Mouse (Mus musculus) ES-CJ7 (cell line): ENCODE results near the gene Hils1.

Source experiments
- DNase-seq: peaks from one replicate; pipeline ENCODE4 v3.0.0; 2011; ENCODE audit warnings: low read depth, low spot score

Gene Hils1

DNA sequence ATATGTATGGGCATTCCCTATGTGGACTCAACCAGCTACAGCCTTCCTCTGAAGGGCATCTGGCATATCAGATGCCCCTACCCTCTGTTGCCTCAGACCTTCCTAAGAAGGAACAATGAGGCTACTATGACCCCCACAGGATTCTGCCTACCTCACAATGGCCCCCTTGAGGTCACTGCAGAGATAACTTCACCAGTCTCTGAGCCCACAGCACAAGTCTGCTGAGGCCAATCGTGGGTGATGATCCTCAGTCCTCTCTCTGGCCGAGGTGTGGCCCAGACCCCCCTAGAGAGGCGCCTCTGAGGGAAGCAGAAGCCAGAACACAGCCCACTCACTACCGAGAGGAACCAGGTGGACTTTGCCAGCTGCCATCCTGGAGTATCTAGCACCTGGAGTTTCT lies at the start of gene Hils1:
Hils1 (plus strand) TSS at position 175 of the 400 bp plus-strand sequence.
- peak; percentile 53 for DNase-seq

DNA sequence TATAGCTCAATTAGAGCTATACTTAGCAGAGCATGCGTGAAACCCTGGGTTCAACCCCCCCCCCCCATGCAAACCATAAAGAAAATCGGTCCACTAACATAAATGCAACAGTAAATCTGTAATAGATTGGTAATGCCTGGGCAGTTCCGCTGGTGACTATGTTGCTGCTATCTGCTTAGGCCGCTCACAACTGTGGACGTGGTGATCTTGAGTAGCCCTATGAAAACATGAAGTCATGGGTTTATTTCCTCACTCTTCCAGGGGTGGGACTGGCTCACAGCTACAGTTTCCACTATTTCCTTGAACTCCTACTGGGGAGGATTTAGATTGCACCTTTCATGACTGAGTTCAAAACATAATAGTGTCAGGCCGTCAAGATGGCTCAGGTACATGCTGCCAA lies 49.7 kb upstream of the Hils1 start:
- no peak for DNase-seq

DNA sequence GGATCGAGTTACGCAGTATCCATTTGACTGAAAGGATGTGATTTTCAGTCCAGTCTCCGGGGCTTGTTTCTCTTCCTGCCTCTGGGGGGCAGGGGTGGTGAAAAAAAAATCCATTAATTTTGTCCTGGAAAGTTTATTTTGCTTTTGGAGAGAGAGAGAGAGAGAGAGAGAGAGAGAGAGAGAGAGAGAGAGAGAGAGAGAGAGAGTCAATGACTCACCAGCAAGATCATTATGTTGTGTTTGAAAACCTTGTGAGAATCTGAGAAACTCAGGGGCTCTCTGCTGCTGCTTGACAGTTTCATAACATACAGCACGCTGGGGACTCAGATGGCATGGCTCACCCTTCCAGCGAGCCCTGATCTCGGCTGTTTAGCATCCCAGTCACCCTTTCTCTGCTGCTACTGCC lies 46.4 kb upstream of the Hils1 start:
- no peak for DNase-seq

DNA sequence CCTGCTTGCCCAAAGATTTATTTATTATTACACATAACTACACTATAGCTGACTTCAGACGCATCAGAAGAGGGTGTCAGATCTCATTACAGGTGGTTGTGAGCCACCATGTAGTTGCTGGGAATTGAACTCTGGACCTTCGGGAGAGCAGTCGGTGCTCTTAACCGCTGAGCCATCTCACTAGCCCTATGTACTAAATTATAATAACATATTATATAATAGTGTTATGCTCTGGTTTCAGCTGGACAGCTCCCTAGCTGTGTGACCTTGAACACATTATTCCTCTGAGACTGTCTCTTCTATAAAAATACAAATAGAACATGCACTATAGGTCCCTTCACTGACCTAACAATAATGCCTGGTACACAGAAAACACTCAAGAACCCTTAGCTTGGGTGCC lies 42.4 kb upstream of the Hils1 start:
- no peak for DNase-seq

DNA sequence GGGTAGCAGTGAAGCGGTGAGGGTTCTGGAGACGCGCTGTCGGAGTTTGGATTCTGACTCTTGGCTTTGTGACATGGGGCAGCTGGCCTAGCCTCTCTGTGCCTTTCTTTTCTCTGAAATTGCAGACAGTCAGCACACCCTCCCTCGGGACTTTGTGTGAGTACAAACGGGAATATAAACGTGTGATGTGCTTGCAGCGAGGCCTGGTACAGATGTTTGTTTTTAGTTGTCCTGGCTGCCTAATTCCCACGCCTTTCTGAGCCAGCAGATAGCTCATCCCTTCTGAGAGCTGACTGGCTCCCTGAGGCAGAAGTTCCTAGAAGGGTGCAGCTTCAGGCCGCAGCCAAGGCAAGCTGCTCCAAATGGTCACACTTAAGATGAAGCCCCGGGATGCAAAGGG lies 41.0 kb upstream of the Hils1 start:
- no peak for DNase-seq

DNA sequence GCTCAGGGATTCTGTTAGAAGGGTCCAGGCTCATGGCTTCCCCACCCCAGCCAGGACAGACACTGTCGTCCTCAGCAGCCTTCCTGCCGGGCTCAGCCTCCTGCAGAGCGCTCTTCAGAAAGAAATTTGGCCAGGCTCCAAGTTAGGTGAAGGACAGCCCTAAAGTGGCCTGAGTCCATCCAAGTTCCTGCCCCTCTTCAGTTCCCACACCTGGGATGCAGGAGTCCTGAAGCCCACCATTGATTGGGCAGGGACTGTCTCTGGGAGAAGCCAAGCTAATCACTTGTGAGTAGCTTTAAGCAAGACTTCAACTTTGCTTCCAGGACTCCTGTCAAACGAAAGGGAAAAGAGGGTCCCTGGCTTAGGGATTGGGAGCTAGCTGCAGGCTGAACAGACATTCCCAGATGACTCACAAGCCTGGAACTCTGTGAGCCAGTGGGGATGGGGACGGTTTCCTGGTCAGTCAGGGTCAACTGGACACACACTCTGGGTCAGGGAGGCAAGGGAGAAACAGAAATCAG lies 39.6 kb upstream of the Hils1 start:
- DNase-seq, result no peak

DNA sequence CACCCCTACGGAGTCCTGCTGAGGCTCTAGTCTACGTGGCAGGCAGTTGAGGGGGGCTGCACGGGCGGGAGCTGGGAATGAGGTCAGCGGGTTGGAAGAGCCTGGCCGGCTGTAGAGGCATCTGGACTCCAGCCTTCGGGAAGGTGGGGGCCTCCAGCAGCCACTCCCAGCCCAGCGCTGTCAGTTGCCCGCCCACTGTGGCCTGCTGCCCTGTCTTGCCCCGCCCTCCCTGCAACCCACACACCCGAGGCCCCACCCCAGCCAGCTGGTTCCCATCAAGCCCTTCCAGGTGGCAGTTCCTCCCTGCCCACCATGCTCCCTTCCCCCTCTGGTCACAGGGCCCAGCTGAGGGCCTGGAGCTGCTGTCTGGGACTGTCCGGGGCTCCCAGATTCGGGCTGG lies 38.6 kb upstream of the Hils1 start:
- no peak for DNase-seq

DNA sequence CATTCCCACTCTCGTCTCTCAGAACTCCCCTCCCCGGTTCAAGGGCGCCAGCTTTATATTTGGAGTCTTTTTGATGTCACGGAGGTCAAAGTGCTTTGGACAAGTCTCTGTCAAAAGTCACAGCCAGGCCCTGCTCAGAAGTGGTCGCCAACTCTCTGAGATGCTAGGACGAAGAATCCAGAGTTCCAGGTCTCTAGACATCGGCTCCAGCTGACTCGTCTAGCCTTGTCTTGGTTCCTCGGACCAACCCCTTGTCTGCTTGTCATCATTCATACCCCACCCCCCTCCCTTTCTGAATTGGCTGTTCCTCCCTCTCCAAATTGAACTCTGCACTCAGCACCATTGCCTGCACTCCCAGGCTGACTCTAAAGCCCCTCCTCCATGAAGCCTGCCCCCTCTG lies 37.8 kb upstream of the Hils1 start:
- no peak for DNase-seq

DNA sequence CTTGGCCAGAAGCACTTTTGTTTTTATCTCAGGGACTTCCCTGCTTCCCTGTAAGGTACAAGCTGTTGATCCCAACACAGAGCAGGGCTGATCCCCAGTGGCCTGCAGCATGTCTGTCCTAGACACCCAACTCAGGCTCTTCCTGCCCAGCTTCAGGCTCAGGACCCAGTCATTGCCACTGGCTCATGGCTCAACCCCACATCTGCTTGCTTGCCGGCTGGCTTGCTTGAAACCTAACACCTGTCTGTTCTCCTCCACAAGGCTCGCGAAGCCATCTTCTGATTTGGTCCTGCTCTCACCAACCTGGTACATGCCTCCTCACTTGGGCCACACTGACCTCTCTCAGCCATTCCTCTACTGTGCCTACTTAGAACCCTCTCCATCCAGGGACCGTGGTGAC lies 37.2 kb upstream of the Hils1 start:
- DNase-seq, result no peak

DNA sequence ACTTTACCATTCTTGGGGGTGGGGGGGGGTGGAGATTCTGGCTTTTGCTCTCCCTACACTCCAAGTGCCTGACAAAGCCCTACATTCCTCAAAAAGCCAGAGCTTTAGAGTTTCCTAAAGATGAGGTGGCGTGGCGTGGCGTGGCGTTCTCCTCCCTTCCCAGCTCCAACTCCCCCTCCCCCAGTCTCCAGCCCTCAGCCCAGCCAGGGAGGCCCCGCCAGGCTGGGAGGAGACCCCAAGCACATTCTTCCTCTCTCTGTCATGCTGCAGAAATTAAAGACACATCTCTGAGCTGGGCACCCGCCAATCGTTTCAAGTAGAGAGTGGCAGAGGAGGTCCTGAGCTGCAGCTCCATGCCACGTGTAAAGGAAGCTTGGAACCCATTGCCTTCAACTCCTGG lies 33.8 kb upstream of the Hils1 start:
- no peak for DNase-seq

DNA sequence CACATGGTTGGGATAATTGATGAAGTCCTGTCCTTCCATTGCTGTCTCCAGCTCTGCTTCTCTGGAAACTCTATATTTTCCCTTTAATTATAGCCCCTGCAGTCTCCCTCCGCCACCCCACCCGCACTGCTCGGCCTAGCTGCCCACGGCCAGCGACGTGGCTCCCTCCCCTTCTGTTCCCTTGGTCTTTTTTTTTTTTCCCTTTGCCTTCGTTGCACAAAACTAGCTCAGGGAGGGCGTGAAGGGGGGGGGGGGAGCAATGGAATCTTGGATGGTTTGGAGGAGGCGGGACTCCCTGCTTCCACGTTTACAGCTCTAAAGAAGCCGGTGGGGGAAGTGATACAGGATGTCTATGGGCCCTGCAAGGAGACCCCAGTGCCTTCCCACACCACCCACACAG lies 32.9 kb upstream of the Hils1 start:
- no peak for DNase-seq

DNA sequence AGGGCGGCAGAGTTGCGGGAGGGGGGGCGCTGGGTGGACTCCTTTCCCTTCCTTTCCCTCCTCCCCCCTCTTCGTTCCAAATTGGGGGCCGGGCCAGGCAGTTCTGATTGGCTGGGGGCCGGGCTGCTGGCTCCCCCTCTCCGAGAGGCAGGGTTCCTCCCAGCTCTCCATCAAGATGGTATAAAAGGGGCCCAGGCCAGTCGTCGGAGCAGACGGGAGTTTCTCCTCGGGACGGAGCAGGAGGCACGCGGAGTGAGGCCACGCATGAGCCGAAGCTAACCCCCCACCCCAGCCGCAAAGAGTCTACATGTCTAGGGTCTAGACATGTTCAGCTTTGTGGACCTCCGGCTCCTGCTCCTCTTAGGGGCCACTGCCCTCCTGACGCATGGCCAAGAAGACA lies 31.3 kb upstream of the Hils1 start, which contains the start of gene Col1a1:
Col1a1 (plus strand) TSS at position 180 of the 400 bp plus-strand sequence.
- DNase-seq, result no peak

DNA sequence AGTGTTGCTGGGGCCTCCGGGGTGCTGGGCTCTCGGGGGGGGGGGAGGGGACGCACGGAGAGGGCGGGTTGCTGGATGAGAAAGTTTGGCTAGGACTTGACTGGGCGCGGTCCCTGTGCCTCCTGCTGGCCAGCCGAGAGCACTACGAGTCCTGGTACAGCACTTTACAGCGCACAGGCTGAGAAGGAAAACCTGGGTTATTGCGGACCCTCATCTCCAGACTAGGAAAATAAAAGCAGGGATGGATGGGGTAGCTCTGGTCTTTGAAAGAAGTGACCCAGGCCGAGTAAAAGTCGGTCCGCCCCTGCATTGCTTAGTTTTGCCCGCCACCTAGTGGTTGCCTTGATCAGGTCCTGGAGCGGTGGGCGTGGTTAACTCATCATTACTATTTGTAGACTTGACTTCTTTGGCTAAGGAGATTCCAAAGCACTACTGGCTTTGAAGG lies 30.5 kb upstream of the Hils1 start:
- DNase-seq, result peak; percentile 89

DNA sequence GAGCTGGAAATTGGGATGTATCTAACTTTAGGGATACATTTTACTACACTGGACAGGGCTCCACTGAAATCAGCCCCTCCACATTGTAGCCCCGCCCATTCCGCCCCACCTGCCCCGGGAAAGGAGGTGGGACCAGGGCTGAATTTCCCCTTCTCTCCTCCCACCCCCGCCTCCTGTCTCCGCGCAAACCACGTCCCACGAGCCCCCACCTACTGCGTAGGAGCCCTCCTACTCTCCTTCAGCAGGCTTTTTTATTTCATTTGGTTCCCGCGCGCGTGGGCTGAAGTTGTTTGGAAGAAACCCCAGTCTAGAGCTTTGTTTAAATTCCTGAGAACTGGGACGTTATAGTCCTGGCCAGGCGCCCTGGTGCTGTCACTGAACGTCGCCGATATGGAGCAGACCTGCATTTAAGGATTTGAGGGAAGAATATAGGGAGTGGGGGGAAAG lies 30.0 kb upstream of the Hils1 start:
- no peak for DNase-seq

DNA sequence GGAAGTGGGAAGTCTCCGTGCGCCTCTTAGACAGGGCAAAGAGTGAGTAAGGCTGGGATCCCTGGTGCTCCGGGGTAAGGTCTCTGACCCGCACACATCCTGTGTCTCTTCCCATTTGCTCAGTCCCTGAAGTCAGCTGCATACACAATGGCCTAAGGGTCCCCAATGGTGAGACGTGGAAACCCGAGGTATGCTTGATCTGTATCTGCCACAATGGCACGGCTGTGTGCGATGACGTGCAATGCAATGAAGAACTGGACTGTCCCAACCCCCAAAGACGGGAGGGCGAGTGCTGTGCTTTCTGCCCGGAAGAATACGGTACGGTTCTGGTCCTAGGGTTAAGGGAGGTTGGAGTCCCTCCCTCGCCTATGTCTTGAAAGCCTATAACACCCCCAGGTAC lies 29.6 kb upstream of the Hils1 start:
- no peak for DNase-seq

DNA sequence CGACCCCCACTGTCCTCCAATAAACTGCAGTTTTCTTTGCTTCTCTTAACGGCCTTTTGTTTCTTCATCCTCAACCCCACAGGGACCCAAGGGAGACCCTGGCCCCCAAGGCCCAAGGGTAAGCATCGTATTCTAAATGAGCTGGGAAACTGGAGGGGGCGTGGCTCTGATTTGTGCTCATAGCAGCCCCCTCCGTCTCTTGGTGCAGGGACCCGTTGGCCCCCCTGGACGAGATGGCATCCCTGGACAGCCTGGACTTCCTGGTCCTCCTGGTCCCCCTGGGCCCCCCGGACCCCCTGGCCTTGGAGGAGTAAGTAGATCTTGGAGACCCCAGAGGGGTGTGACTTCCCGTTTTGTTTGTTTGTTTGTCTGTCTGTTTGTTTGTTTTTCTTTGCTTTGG lies 29.1 kb upstream of the Hils1 start:
- DNase-seq, result no peak

DNA sequence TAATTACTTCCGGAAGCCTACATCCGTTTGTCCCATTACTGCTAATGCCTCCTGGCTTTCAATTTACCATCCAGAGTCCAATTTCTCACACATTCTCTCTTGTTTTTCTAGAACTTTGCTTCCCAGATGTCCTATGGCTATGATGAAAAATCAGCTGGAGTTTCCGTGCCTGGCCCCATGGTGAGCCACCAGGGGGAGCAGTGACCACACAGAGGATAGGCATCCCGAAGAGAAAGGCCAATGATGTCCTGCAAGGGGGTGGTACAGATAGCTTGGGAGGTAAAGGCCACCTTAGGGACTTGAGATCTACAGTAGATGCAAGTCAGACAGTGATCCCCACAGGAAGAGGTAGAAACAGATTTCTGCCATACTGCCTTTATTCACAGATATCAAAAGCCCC lies 28.1 kb upstream of the Hils1 start:
- peak; percentile 56 for DNase-seq

DNA sequence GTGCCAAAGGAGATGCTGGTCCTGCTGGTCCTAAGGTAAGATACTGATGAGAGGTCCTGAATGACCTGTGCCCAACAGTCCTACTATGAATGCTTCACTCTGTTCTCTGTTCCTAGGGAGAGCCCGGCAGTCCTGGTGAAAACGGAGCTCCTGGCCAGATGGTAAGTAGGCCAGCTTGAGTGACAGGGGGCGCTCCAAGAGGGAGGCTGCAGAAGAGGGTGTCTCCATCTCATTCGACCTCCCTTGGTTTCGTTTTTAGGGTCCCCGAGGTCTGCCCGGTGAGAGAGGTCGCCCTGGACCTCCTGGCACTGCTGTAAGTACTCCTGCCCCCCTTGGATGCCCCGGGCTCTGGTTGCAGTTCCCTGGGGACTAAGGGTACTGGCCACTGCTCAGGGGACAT lies 26.3 kb upstream of the Hils1 start:
- DNase-seq, result no peak

DNA sequence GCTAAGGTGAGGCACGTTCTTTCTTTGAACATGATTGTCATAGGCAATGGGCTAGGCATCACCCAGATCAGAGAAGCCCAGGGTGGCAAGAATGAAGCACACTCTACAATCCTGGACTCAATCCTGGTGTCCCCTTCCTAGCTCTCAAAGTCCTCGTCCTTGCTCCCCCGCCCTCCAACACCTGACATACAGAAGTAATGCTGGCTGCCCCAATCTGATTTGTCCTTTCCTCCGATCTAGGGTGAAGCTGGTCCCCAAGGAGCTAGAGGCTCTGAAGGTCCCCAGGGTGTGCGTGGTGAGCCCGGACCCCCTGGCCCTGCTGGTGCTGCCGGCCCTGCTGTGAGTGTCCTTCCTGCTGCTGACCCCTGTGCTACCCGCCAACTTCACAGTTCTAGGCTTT lies 25.6 kb upstream of the Hils1 start:
- no peak for DNase-seq

DNA sequence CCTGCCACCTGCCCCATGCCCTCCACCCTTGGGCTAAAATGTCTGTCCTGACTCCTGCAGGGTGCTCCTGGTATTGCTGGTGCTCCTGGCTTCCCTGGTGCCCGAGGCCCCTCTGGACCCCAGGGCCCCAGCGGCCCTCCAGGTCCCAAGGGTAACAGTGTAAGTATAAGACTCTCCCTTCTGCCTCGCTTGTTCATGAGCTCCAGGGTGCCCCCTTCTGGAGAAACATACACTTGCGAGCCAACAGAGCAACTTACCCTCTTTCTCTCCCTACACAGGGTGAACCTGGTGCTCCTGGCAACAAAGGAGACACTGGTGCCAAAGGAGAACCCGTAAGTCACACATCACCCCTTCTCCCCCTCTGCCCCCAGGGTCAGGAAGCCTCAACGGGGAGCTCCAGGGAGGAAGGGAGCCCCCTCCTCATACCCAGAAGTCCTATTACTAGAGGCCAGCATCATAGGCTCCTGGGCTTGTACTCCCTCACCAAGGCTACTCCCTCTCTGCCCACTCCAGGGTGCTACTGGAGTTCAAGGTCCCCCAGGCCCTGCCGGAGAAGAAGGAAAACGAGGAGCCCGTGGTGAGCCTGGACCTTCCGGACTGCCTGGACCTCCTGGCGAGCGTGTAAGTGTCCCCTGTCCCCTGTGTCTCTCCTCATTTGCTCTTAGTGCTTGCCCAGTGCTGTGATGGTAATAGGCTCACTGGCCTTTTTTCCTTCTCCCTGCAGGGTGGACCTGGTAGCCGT lies 24.9 kb upstream of the Hils1 start:
- peak; percentile 64 for DNase-seq

DNA sequence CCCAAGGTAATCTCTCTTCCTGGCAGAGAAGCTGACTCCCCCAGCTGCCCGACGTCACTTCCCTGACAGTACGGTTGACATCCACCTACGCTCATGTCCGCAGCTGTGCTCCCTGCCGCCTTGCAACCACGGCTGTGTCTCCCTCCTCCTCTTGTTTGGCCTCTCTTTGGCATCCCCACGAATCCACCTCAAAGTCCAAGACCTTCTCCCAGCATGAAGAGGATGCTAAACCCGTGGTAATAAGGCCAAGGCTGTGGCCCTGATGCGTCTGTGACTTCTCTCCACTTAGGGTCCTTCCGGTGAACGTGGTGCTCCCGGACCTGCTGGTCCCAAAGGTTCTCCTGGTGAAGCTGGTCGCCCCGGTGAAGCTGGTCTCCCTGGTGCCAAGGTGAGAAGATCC lies 24.3 kb upstream of the Hils1 start:
- no peak for DNase-seq

DNA sequence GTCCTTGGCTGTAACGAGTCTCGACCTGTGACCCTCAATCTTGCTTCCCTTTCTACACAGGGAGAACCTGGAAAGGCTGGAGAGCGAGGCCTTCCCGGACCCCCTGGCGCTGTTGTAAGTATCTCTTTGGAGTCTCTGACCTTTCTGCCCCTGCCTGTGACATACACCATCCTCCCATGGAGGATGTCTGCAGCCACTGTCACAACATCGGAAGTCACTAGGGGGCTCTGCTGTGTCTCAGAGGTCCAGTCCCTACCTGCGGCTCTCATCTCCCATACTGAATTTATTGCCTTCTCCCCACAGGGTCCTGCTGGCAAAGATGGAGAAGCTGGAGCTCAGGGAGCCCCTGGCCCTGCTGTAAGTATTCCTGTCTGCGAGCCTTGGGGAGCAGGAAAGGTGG lies 23.1 kb upstream of the Hils1 start:
- peak; percentile 65 for DNase-seq

DNA sequence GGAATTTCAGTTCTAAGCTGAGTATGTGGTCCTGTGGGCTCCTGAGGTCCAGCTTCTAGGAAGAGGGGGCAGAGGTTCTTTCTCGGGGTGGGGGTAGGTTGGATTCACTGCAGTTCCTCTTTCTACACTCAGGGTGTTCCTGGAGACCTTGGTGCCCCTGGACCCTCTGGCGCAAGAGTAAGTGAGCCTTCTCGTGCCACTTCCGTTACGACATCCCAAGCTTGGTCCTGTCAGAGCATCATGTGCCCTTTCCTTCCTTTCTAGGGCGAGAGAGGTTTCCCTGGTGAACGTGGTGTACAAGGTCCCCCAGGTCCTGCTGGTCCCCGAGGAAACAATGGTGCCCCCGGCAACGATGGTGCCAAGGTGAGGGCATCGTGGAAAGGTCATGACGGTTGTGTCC lies 22.2 kb upstream of the Hils1 start:
- DNase-seq, result no peak

DNA sequence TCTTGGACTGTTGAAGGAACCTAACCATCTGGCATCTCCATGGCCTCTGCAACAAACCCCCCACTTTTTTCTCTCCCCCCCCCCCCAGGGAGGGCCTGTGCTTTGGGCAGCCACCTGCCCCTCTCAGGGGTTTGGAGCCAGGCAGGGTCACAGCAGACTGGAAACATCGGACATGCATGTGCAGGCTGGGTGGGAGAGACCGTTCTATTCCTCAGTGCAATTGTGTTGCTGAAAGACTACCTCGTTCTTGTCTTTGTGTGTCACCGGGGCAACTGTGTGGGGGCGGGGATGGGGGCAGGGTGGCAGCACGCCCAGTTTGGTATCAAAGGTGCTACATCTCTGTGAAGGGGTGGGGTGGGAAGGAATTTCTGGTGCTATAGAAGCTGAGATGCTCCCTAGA lies 15.2 kb upstream of the Hils1 start:
- DNase-seq, result peak; percentile 74
